Mouse (Mus musculus): ENCODE data around the gene Elp4. TPM values are rescaled to one million over a fixed set of nuclear protein-coding genes. Genes with fewer than 3 reads are reported as not detected.

Gene Elp4
- total and polyA plus RNA-seq, 3 experiments, result 15.8 to 16.0 TPM; not detected in 1

GRCm38 (mm10) chr2:105904757-105905146 is 388 bp upstream of the Elp4 start:
- TF ChIP-seq RAD21 (IDR thresholded peaks at IDR 0.05; ENCODE audit: low read depth, low read length) (no peak), MXI1 (IDR thresholded peaks at IDR 0.05; ENCODE audit: low read depth, low read length) (peak; percentile 36; the same call in 1 of the 2 replicates), POLR2A (IDR thresholded peaks at IDR 0.05; ENCODE audit: control insufficient read depth in 1 of 2, insufficient read depth in 1 of 2, low read depth in 1 of 2, low read length in 2 of 2, poor library complexity in 1 of 2) (0 out of 4 replicates have a peak, but pooled peaks of 1 of the 2 experiments have one; percentile 8)
- peaks cover 11% of the 10 kb centered on the region for H3K79me2 ChIP-seq (ENCODE audit: control insufficient read depth, insufficient read depth, low read length, poor library complexity)
- no peaks in the 10 kb centered on the region for H3K9me3 ChIP-seq (replicated peaks; ENCODE audit: insufficient read depth, low read length)
- H3K27ac ChIP-seq (ENCODE audit: control insufficient read depth, low read depth, low read length), result peak overlapping the region; percentile 23
- DNase-seq (ENCODE audit: low read depth, low spot score), result no peak
- peak overlapping the region; percentile 94 to 95 for H3K4me3 ChIP-seq (ENCODE audit: control insufficient read depth in 1 of 2, insufficient read depth in 1 of 2, low read depth in 2 of 2, low read length in 2 of 2)
- no peaks in the 10 kb centered on the region for H3K27me3 ChIP-seq (ENCODE audit: control insufficient read depth in 1 of 2, insufficient read depth in 2 of 2, low read length in 2 of 2)
- peak overlapping the region; percentile 78 for H3K9ac ChIP-seq (ENCODE audit: control insufficient read depth, low read depth, low read length, poor library complexity, severe bottlenecking)
- H3K36me3 ChIP-seq (ENCODE audit: control insufficient read depth in 1 of 2, insufficient read depth in 2 of 2, low read length in 2 of 2), result peaks cover 0 to 13% of the 10 kb centered on the region in 2 experiments; a peak in 3 of 4 replicates
- peaks cover 2 to 3% of the 10 kb centered on the region in 2 experiments; a peak in 2 of 4 replicates for H3K4me1 ChIP-seq (ENCODE audit: control insufficient read depth in 1 of 2, insufficient read depth in 2 of 2, low read length in 2 of 2)

GRCm38 (mm10) chr2:105890816-105891215 is 13.5 kb downstream of the Elp4 start:
- Histone ChIP-seq H3K9me3 (replicated peaks; ENCODE audit: insufficient read depth, low read length) (no peaks in the 10 kb centered on the region), H3K4me1 (ENCODE audit: control insufficient read depth in 1 of 2, insufficient read depth in 2 of 2, low read length in 2 of 2) (peaks cover 3 to 6% of the 10 kb centered on the region in 2 experiments; a peak in 3 of 4 replicates), H3K27me3 (ENCODE audit: control insufficient read depth in 1 of 2, insufficient read depth in 2 of 2, low read length in 2 of 2) (no peaks in the 10 kb centered on the region), H3K36me3 (ENCODE audit: control insufficient read depth in 1 of 2, insufficient read depth in 2 of 2, low read length in 2 of 2) (peaks cover 0 to 9% of the 10 kb centered on the region in 2 experiments; a peak in 3 of 4 replicates), H3K4me3 (ENCODE audit: control insufficient read depth in 1 of 2, insufficient read depth in 1 of 2, low read depth in 2 of 2, low read length in 2 of 2) (no peak overlapping the region), H3K79me2 (ENCODE audit: control insufficient read depth, insufficient read depth, low read length, poor library complexity) (no peaks in the 10 kb centered on the region), H3K9ac (ENCODE audit: control insufficient read depth, low read depth, low read length, poor library complexity, severe bottlenecking) (no peak overlapping the region), H3K27ac (ENCODE audit: control insufficient read depth, low read depth, low read length) (no peak overlapping the region)
- TF ChIP-seq TCF12 (IDR thresholded peaks at IDR 0.05; ENCODE audit: low read depth, low read length), result peak; percentile 69
- TF ChIP-seq CTCF (IDR thresholded peaks at IDR 0.05 in 2 of 3, conservative IDR thresholded peaks at IDR 0.05 in 1 of 3; ENCODE audit: control insufficient read depth in 1 of 3, insufficient read depth in 1 of 3, low read depth in 2 of 3, low read length in 3 of 3, poor library complexity in 1 of 3, severe bottlenecking in 1 of 3), result no peak
- TF ChIP-seq EP300 (IDR thresholded peaks at IDR 0.05; ENCODE audit: low read depth in 1 of 2, low read length in 2 of 2), result peak; percentile 62 to 66
- peak; percentile 40; the same call in 1 of the 2 replicates for TF ChIP-seq GATA1 (IDR thresholded peaks at IDR 0.05; ENCODE audit: low read depth, low read length)
- no peak for DNase-seq (ENCODE audit: low read depth, low spot score)

- peak; percentile 27 for DNase-seq (ENCODE audit: low read depth, low spot score)
- no peaks in the 10 kb centered on the region for H3K27me3 ChIP-seq (ENCODE audit: control insufficient read depth in 1 of 2, insufficient read depth in 2 of 2, low read length in 2 of 2)
- H3K79me2 ChIP-seq (ENCODE audit: control insufficient read depth, insufficient read depth, low read length, poor library complexity), result no peaks in the 10 kb centered on the region
- H3K27ac ChIP-seq (ENCODE audit: control insufficient read depth, low read depth, low read length), result no peak overlapping the region
- H3K9ac ChIP-seq (ENCODE audit: control insufficient read depth, low read depth, low read length, poor library complexity, severe bottlenecking), result no peak overlapping the region
- TF ChIP-seq ZMIZ1 (IDR thresholded peaks at IDR 0.05; ENCODE audit: low read depth, low read length) (no peak), MXI1 (IDR thresholded peaks at IDR 0.05; ENCODE audit: low read depth, low read length) (no peak), KAT2A (conservative IDR thresholded peaks at IDR 0.05; ENCODE audit: low read depth, low read length) (no peak), TCF12 (IDR thresholded peaks at IDR 0.05; ENCODE audit: low read depth, low read length) (peak; percentile 63; the same call in 1 of the 2 replicates), CTCF (IDR thresholded peaks at IDR 0.05 in 2 of 3, conservative IDR thresholded peaks at IDR 0.05 in 1 of 3; ENCODE audit: control insufficient read depth in 1 of 3, insufficient read depth in 1 of 3, low read depth in 2 of 3, low read length in 3 of 3, poor library complexity in 1 of 3, severe bottlenecking in 1 of 3) (no peak), USF1 (IDR thresholded peaks at IDR 0.05; ENCODE audit: low read depth, low read length) (no peak), RCOR1 (IDR thresholded peaks at IDR 0.05; ENCODE audit: low read depth, low read length) (no peak), GATA1 (IDR thresholded peaks at IDR 0.05; ENCODE audit: low read depth, low read length) (peak; percentile 39; the same call in 1 of the 2 replicates), POLR2AphosphoS2 (IDR thresholded peaks at IDR 0.05; ENCODE audit: low read length) (no peak), EP300 (IDR thresholded peaks at IDR 0.05; ENCODE audit: low read depth in 1 of 2, low read length in 2 of 2) (peak; percentile 43 to 53; a peak in 2 of 4 replicates), ZC3H11A (IDR thresholded peaks at IDR 0.05; ENCODE audit: low read depth, low read length) (no peak)
- no peak overlapping the region for H3K4me3 ChIP-seq (ENCODE audit: control insufficient read depth in 1 of 2, insufficient read depth in 1 of 2, low read depth in 2 of 2, low read length in 2 of 2)
- H3K36me3 ChIP-seq (ENCODE audit: control insufficient read depth in 1 of 2, insufficient read depth in 2 of 2, low read length in 2 of 2), result peaks cover 0 to 2% of the 10 kb centered on the region in 2 experiments; a peak in 3 of 4 replicates
- peaks cover 0 to 4% of the 10 kb centered on the region in 2 experiments; a peak in 2 of 4 replicates for H3K4me1 ChIP-seq (ENCODE audit: control insufficient read depth in 1 of 2, insufficient read depth in 2 of 2, low read length in 2 of 2)
- no peaks in the 10 kb centered on the region for H3K9me3 ChIP-seq (replicated peaks; ENCODE audit: insufficient read depth, low read length)
Measured at GRCm38 (mm10) chr2:105873403-105873802, 31.0 kb downstream of the Elp4 start.

Data from MEL (cell line).